Mouse (Mus musculus) megakaryocyte-erythroid progenitor cell, adult 5-6 weeks (primary cell): ENCODE data around the gene Ctc1. TPM values are rescaled to one million over a fixed set of nuclear protein-coding genes. Genes with fewer than 3 reads are reported as not detected.

ENCODE experiments used
- ATAC-seq: replicated peaks from 2 replicates; pipeline ENCODE4 v1.8.0; 2016; ENCODE audit warnings: mild to moderate bottlenecking, inconsistent platforms; ENCODE audit not compliant: severe bottlenecking, poor library complexity, low FRiP score, low TSS enrichment
- total RNA-seq, 2 experiments: library from RNA; stranded (forward) in 1 of 2; stranded (reverse) in 1 of 2; fragments of 200-1000, 215-1000 nt in 1 of 2; fragments of >200 nt in 1 of 2; fragmentation: Nextera tagmentation in 1 of 2; gene quantifications; 2 replicates each; pipeline ENCODE4 v1.2.3; 2014 to 2017

The Ctc1 gene
- total RNA-seq, 2 experiments from 2014 or later: 20.4 to 46.7 TPM

- no peak for ATAC-seq
These were observed 62.3 kb downstream of the Ctc1 start for GRCm38 (mm10) chr11:69078041-69078440.

DNA sequence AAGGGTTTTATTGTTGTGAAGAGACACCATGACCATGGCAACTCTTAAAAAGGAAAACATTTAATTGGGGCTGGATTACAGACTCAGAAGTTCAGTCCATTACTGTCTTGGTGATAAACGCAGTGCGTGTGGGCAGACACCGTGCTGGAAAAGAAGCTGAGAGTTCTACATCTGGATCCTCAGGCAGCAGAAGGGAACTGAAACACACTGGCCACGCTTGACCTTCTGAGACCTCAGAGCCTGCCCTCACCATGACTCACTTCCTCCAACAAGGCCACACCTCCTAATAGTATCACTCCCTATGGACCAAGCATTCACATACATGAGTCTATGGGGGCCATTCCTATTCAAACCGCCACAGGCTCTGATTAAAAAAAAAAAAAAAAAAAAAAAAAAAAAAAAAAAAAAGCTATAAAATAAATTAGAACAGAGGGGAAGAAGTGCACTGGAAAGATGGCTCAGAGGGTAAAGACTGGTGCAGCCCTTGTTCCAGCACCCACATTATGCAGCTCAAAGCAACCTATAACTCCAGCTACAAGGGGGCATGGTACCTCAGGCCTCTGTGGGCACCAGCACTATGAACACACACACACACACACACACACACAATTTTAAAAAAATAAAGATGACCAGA is 63.2 kb downstream of the Ctc1 start:
- ATAC-seq: no peak

- no peak for ATAC-seq
These were observed 64.6 kb downstream of the Ctc1 start for GRCm38 (mm10) chr11:69080102-69080854.

- ATAC-seq: no peak
These were observed 65.1 kb downstream of the Ctc1 start for GRCm38 (mm10) chr11:69080855-69081222.

- ATAC-seq: no peak
These were observed 65.9 kb downstream of the Ctc1 start for GRCm38 (mm10) chr11:69081613-69082012.

DNA sequence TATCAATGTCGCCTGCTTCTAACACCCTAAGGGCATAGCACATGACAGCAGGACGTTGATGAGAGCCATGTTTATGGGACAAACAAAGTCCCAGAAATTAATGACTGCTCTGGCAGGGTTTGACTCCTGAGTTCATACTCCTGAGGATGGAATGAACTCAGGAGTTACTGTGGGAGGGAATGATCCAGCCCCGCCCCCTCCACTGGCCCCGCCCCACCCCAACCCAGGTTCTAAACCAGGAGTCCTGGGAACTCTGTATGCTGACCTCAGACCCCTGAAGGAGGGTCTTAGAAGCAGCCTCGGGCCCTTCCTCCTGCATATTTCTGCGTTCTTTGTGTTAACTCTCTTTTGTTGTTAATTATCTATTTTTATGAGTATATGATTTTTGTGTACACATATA is 69.9 kb downstream of the Ctc1 start:
- ATAC-seq: no peak

Other genes with a start within 250 kb of the Ctc1 start
- 22.5 and 35.7 TPM in 2 replicates for gene Ndel1, start 144.1 kb upstream of the Ctc1 start, total RNA-seq (2014; fragmentation: Nextera tagmentation)
- gene Ndel1, start 144.1 kb upstream of the Ctc1 start, total RNA-seq (2017): 45.6 and 99.1 TPM in 2 replicates
- not detected in 2 replicates for gene Rnf222, start 127.4 kb upstream of the Ctc1 start, total RNA-seq (2014; fragmentation: Nextera tagmentation)
- gene Rnf222, start 127.4 kb upstream of the Ctc1 start, total RNA-seq (2017): not detected in 2 replicates
- 5,476 and 5,943 TPM in 2 replicates for gene Rpl26, start 114.3 kb upstream of the Ctc1 start, total RNA-seq (2014; fragmentation: Nextera tagmentation)
- gene Rpl26, start 114.3 kb upstream of the Ctc1 start, total RNA-seq (2017): 6,111 and 7,527 TPM in 2 replicates
- not detected in 2 replicates for gene Odf4, start 88.8 kb upstream of the Ctc1 start, total RNA-seq (2014; fragmentation: Nextera tagmentation)
- not detected in 2 replicates for gene Odf4, start 88.8 kb upstream of the Ctc1 start, total RNA-seq (2017)
- not detected in 2 replicates for gene Arhgef15, start 58.4 kb upstream of the Ctc1 start, total RNA-seq (2014; fragmentation: Nextera tagmentation)
- not detected in 2 replicates for gene Arhgef15, start 58.4 kb upstream of the Ctc1 start, total RNA-seq (2017)
- 2.6 and 3.6 TPM in 2 replicates for gene Slc25a35, start 47.8 kb upstream of the Ctc1 start, total RNA-seq (2014; fragmentation: Nextera tagmentation)
- 1.1 and 4.5 TPM in 2 replicates for gene Slc25a35, start 47.8 kb upstream of the Ctc1 start, total RNA-seq (2017)
- gene Rangrf, start 40.7 kb upstream of the Ctc1 start, total RNA-seq (2014; fragmentation: Nextera tagmentation): 240 and 254 TPM in 2 replicates
- 69.1 and 104 TPM in 2 replicates for gene Rangrf, start 40.7 kb upstream of the Ctc1 start, total RNA-seq (2017)
- gene Pfas, start 7.5 kb upstream of the Ctc1 start, total RNA-seq (2014; fragmentation: Nextera tagmentation): 101 and 128 TPM in 2 replicates
- 53.9 and 77.9 TPM in 2 replicates for gene Pfas, start 7.5 kb upstream of the Ctc1 start, total RNA-seq (2017)
- gene Aurkb, start 29.7 kb downstream of the Ctc1 start, total RNA-seq (2014; fragmentation: Nextera tagmentation): 118 and 122 TPM in 2 replicates
- 60.0 and 75.0 TPM in 2 replicates for gene Aurkb, start 29.7 kb downstream of the Ctc1 start, total RNA-seq (2017)
- gene Borcs6, start 43.8 kb downstream of the Ctc1 start, total RNA-seq (2014; fragmentation: Nextera tagmentation): 0.46 and 7.0 TPM in 2 replicates
- 3.5 TPM in 2 replicates for gene Borcs6, start 43.8 kb downstream of the Ctc1 start, total RNA-seq (2017)
- 33.8 and 51.0 TPM in 2 replicates for gene Tmem107, start 54.9 kb downstream of the Ctc1 start, total RNA-seq (2014; fragmentation: Nextera tagmentation)
- 16.2 and 33.4 TPM in 2 replicates for gene Tmem107, start 54.9 kb downstream of the Ctc1 start, total RNA-seq (2017)
- gene Vamp2, start 72.6 kb downstream of the Ctc1 start, total RNA-seq (2014; fragmentation: Nextera tagmentation): 46.7 and 60.3 TPM in 2 replicates
- 7.5 and 15.7 TPM in 2 replicates for gene Vamp2, start 72.6 kb downstream of the Ctc1 start, total RNA-seq (2017)
- gene Per1, start 79.3 kb downstream of the Ctc1 start, total RNA-seq (2014; fragmentation: Nextera tagmentation): 11.3 and 17.6 TPM in 2 replicates
- gene Per1, start 79.3 kb downstream of the Ctc1 start, total RNA-seq (2017): 4.7 and 12.5 TPM in 2 replicates
- gene Hes7, start 104.5 kb downstream of the Ctc1 start, total RNA-seq (2014; fragmentation: Nextera tagmentation): not detected in 2 replicates
- gene Hes7, start 104.5 kb downstream of the Ctc1 start, total RNA-seq (2017): not detected in 2 replicates
- not detected in 2 replicates for gene 9130213A22Rik, start 106.7 kb downstream of the Ctc1 start, total RNA-seq (2014; fragmentation: Nextera tagmentation)
- not detected in 2 replicates for gene 9130213A22Rik, start 106.7 kb downstream of the Ctc1 start, total RNA-seq (2017)
- not detected in 2 replicates for gene Aloxe3, start 110.0 kb downstream of the Ctc1 start, total RNA-seq (2014; fragmentation: Nextera tagmentation)
- gene Aloxe3, start 110.0 kb downstream of the Ctc1 start, total RNA-seq (2017): not detected in 2 replicates
- gene Alox12b, start 141.1 kb downstream of the Ctc1 start, total RNA-seq (2014; fragmentation: Nextera tagmentation): not detected in 2 replicates
- not detected in 2 replicates for gene Alox12b, start 141.1 kb downstream of the Ctc1 start, total RNA-seq (2017)
- gene Alox8, start 181.9 kb downstream of the Ctc1 start, total RNA-seq (2014; fragmentation: Nextera tagmentation): not detected in 2 replicates
- gene Alox8, start 181.9 kb downstream of the Ctc1 start, total RNA-seq (2017): not detected in 2 replicates
- gene Gucy2e, start 221.1 kb downstream of the Ctc1 start, total RNA-seq (2014; fragmentation: Nextera tagmentation): not detected in 2 replicates
- gene Gucy2e, start 221.1 kb downstream of the Ctc1 start, total RNA-seq (2017): not detected in 2 replicates